Mouse (Mus musculus) CD4-positive helper T cell, adult 2 months (primary cell): ENCODE measurements at regions not wholly inside any gene's neighbourhood (a gene's known extent, or its start where the extent isn't known, plus 50 kb on each side); places are given as distances from the start of the nearest gene placed in this dataset.
"Not testable (repeated sequence)": the region's sequence is repeated elsewhere in the genome, so short reads cannot be mapped to it uniquely, and the experiment has no call there.

ENCODE experiments used
- DNase-seq: peaks from one replicate; pipeline ENCODE4 v3.0.0-alpha.2; 2012; ENCODE audit warnings: low read depth, missing footprints, low spot score

- DNase-seq: no peak
Observed at GRCm38 (mm10) chr15:9954941-9955340, 206.3 kb upstream of the Spef2 start.

- no peak for DNase-seq
Observed at GRCm38 (mm10) chr15:9974999-9975398, 202.0 kb upstream of the Prlr start.

- no peak for DNase-seq
Observed at GRCm38 (mm10) chr15:10011289-10012234, 165.5 kb upstream of the Prlr start.

- DNase-seq: no peak
Observed at GRCm38 (mm10) chr15:10017216-10017615, 159.8 kb upstream of the Prlr start.

- no peak for DNase-seq
Observed at GRCm38 (mm10) chr15:10029902-10030301, 147.1 kb upstream of the Prlr start.

- peak; percentile 11 for DNase-seq
Observed at GRCm38 (mm10) chr15:10035561-10035960, 141.5 kb upstream of the Prlr start.

GRCm38 (mm10) chr15:10036576-10036975 is 140.5 kb upstream of the Prlr start:
- DNase-seq: not testable (repeated sequence)

- no peak for DNase-seq
Observed at GRCm38 (mm10) chr15:10073580-10073979, 103.5 kb upstream of the Prlr start.

- peak; percentile 47 for DNase-seq
Observed at GRCm38 (mm10) chr15:10074916-10075315, 102.1 kb upstream of the Prlr start.

- DNase-seq: peak; percentile 8
Observed at GRCm38 (mm10) chr15:10075391-10076060, 101.5 kb upstream of the Prlr start.

GRCm38 (mm10) chr15:10076061-10076400 is 101.0 kb upstream of the Prlr start:
- no peak for DNase-seq

GRCm38 (mm10) chr15:10078434-10078833 is 98.6 kb upstream of the Prlr start:
- DNase-seq: no peak

GRCm38 (mm10) chr15:10079510-10079909 is 97.5 kb upstream of the Prlr start:
- no peak for DNase-seq

GRCm38 (mm10) chr15:10088691-10089090 is 88.3 kb upstream of the Prlr start:
- no peak for DNase-seq

GRCm38 (mm10) chr15:10090384-10091092 is 86.5 kb upstream of the Prlr start:
- no peak for DNase-seq

GRCm38 (mm10) chr15:10103350-10103749 is 73.7 kb upstream of the Prlr start:
- peak; percentile 16 for DNase-seq

GRCm38 (mm10) chr15:10105211-10105976 is 71.6 kb upstream of the Prlr start:
- not testable (repeated sequence) for DNase-seq

GRCm38 (mm10) chr15:10106853-10107252 is 70.2 kb upstream of the Prlr start:
- no peak for DNase-seq
